Mouse (Mus musculus) spleen, adult 12 weeks (tissue): ENCODE data around the gene Artn.

ENCODE experiments used
- DNase-seq: peaks from one replicate; pipeline ENCODE4 v3.0.0; 2022; ENCODE audit warnings: low spot score

Artn gene

DNA sequence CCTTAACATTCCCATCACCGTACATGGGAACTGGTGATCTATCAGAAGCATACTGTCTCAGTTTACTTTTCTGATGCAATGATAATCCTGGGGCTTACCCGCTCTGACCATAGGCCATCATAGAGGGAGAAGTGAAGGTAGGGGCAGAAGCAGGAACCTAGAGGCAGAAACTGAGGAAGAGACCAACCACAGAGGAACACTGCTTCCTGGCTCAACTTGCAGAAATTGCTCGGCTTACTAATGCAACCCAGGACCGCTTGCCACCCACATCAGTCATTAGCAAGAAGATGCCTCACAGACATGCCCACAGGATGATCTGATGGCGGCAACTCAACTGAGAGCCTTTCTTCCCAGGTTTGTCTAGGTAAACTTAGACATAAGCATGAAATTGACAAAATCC is 10.8 kb downstream of the Artn start:
- no peak for DNase-seq

DNA sequence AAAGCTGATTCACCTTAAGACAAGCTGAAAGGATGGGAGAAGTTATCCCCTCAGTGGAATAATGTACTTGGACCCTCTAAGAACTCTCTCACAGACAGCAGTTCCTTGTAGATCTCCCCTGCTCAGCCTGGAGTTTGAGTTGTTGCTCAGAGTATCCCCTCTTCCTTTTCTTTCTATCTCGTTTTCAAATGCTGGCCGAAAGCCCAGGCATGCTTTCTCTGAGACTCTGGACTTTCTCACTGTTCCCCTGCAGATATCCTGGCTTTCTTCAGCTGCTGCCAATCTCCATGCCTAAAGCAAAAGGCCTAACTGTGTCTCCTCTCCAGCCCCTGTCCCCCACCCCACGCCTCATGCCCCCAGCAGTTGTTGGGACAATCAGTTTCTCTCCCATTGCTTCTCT is 11.3 kb downstream of the Artn start:
- DNase-seq, result no peak

DNA sequence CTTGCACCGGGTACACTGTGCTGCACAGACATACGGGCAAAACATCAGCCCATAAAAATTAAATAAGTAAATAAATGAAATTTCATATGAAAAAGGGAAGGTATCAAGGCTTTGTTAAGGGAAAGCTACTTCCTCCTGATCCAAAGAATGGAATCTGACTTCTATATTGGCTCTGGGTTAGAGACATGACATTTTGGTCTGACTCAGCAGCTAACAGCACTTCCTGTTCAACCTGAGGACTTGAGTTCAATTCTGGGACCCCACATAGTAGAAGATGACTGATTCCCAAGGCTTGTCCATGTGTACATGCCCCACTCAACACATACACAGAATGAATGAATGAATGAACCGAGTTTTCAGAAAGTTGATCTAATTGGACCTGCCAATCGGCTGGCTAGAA is 11.7 kb downstream of the Artn start:
- DNase-seq, result no peak

DNA sequence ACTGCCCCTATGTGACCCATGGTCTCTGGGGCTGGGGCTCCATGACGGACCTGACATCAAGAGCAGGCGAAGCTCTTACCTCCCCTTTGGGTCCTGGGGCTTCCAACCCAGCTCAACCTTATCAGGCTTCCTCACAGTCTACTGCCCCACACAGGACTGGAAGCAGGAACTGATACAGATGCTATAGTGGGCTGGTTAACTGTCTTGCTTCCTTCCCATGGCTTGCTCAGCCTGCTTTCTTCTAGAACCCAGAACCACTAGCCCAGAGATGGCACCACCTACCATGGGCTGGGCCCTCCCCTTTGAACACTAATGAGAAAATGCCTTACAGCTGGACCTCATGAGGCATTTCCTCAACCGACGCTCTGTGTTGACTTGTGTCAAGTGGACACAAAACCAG is 12.2 kb downstream of the Artn start:
- DNase-seq, result no peak

DNA sequence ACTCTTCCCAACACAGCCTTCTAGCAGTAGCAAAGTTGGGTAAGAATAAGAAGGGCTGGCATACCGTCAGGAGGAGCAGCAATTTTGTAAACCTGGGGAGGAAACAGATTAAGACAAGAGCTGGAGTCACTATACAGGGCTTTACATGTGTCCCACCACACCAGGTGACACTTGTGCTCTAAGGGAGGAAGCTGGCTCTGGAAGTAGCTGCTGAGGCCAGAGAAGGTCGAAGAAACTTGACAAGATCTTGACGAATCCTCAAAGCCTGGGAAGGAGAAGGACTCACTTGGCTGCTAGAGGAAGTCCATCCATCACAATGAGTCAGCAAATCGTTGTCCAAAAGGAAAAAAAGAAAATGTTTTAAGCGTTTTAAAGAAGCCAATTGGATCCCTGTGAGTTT is 13.2 kb downstream of the Artn start:
- no peak for DNase-seq

DNA sequence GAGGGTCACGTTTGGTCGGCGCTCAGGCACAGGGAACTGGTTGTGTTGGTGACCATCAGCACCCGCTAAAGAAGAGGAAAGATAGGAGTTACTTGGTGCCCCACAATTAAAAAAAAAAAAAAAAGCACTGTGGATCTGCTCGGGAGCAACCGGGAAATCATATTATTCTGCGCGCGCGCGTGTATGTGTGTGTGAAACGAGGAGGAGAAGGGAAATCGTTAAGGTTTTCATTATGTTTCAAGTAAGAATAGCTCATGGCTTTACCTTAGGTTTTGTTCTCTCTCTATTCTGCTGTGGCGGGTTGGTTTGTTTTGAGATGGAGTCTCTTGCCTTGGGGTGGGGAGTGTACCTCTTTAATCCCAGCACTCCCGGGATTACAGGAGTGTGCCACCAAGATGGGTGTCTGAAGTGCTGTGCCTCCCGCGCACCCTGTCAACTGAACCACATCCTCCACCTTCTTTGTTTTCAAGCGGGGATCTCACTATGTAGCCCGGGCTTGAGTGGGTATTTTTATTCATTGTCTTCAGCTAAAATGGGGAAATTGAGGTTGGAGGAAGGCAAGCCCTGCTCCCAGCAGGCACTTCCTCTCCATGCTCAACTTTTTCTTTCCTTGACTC is 14.0 kb downstream of the Artn start:
- DNase-seq, result no peak

DNA sequence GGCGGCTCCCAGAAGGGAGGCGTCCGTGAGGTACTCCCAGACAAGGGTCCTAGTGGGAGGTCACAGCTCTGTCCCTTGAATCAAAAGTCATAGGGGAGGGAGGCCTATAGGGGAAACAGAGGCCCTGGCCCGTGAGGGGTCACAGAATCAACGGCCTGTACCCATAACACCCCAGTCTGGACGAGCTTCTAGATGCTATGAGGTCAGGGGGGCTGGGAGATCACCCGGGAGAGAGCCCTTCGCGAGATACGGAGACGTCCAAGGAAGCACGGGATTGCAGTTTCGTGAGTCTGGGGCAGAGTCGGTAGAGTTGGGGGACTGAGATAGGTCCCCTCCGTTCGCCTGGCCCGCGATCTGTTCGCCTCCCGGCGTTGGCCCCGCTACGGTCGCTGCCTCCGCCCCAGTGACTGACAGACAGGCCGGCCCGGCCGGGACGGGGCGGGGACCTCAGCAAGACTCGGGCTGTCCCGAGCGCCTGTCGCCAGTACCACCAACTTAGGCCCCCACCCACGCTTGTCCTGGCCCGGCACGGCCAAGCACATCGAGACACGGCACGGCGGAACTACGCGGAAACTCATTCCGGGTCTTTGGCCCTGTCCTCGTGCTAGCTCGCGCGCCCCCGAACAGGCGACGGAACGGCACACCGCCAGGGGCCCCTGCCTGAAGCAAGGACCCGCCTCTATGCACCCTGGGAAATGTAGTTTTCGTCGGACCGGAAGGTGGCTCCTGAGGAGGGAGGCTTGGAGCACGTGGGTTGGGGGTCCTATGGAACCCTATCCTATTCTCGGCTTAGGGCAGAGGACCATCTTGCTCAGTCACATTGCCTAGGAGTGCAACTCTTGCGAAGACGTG is 14.7 kb downstream of the Artn start, which contains the start of gene Ipo13:
Ipo13 (minus strand) TSS at position 409 of the 852 bp plus-strand sequence.
- peak; percentile 97 for DNase-seq

DNA sequence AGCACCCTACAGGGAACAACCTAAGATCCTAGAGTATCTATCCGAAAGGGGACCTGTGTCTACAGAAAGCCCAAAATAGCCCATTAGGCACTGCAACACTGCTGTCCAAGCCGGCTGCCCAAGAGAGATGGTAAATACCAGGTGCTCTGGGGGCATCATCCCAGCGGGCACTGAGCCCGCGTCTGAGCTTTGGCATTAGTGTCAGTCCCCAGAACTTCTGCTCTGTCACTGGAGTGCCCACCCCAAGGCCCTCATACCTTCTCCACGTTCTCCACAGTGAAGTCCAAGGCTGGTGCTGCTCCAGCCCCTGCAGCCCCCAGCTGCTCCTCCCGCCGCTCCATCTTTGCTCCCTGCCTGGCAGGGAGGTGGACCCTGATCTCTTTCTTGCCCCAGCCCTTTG is 15.5 kb downstream of the Artn start:
- no peak for DNase-seq

DNA sequence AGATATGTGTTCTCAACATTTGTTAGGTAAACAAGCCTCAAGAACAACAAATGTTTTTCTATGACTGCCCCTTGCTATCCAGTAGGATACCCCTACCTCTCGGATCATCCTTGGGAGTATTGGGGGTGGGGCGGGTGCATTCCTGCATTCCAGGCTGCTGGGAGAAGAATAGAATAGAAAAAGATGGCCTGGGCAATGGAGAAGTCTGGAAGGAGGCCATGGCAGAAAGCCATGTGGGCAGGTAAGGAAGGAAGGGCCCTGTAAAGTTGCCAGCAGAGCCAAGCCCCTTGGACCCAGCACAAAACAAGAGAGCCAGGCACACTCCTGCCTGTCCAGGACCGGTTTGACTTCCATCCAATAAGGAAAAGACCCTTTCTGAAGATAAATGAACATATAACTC is 16.1 kb downstream of the Artn start:
- DNase-seq, result no peak

DNA sequence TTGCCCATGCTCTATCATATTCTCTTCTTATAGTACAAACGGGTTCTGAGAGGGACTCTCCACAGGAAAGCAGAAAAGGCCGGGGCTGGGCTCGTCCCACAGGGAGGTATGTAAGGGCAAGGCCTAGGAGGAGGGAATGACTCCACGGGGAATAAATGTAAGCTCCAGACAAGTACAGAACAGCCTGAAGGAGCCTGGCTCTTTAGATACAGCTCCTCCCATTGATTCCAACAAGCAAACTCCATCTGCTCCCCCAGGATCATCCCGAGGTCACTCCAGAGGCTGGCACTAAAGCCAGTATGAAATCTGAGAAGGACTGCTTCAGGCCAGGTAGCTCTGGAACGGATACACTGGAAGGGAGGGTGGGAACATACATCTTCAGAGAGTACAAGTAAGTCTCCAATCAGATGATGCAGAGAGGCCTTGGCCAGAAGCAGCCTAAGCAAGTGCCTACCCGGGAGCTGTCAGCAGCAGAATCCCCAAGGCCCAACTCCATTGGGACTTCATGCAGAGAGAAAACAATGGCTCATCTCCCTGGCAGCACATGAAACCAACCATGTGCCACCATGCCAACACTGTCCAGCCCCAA is 16.8 kb downstream of the Artn start:
- DNase-seq, result no peak

DNA sequence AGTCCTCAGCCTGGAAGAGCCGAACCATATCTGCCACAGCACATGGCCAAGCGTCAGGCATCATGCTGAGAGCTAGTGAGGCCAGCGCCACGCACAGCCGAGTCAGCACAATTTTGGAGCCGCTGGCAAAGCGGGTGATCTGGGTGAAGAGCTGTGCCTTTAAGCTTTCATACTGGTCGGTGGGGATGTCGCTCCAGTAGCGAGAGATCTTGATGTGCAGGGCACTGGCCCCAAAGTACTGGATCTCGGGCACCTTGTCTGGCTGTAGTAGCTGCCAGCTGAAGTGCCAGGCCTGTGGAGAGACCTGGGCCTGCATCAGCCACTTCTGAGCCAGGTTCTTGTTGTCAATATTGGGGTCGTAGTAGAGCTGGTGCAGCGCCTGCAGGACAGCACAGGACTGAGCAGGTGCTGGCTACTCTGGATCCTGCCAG is 17.4 kb downstream of the Artn start:
- DNase-seq, result no peak

DNA sequence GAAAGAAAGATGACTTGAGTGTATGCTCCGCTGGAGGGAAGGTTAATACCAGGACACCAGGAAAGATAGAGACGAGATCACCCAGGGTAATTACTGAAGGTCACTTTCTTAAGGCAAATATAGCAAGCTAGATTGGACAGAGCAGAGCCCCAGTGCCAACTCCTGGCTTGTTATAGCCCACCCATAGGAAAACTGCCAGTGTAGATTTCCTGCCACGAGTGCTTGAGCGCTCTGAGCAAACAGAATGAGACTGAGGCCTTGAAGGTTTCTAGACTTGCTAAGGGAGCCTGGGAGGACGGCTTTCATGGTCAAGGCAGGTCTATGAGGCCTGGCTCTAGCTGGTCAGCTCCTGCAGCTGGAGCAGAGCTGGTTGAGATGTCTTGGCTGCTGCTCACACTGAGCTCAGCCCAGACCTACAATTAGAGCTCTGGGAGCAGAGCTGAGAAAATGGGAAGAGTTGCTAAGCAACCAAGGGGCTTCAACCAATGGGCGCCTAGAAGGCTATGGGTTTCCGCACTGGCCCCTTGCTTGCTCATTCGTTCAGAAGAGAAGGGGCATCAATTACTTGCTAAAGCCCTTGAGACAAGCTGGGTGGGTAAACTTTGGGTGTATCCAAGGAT is 20.6 kb downstream of the Artn start:
- DNase-seq, result no peak

DNA sequence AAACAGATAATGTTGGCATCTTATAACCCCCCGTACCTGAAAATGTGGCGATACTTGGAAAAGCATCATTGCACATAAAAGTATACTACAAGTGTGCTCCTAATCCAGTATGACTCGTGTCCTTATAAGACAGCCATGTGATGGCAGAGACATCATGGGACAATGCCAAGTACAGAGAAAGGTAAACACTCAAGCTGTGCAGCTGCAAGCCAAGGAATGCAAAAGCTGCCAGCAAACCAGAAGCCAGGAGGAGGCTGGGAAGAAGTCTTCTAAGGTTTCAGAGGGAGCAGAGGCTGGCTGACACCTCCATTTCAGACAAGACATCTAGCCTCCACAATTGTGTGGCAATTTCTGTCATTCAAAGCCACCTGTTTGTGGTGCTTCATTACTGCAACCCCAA is 23.4 kb downstream of the Artn start:
- no peak for DNase-seq

DNA sequence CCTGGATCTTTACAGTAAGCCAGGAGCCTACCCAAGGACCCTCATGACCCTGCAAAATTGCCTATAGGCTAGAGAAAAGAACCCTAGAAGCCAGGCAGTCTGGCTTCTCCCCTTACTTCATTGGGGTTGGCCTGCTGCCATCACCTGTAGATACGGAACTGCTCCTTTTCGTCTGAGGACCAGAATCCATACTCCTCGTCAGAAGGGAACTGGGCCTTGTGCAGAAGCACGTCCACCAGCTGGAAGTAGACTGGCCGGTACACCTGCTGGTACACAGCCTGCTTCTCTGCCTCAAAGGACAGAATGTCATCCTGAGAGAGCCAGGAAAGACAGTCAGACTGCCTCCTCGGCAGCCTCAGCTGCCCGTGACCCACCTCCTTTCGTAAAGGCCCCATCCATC is 24.8 kb downstream of the Artn start:
- DNase-seq, result no peak

DNA sequence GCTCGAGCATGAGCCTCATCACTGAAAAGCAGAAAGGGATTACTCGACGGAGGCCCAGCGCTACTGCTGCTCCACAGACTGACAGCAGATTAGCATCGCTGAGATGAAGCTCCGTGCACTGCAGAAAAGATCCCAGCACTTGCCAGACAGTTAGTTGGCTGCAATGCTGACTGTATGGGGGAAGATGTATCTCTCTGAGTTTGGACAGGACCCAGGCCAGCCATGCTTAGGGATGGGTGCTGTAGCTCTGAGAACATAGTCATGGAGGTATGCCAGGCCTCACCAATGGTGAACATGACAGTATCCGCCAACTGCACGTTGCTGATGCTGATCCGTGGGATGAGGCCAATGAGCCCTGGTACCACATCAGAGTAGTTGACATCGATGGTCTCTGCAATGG is 25.5 kb downstream of the Artn start:
- DNase-seq, result no peak

DNA sequence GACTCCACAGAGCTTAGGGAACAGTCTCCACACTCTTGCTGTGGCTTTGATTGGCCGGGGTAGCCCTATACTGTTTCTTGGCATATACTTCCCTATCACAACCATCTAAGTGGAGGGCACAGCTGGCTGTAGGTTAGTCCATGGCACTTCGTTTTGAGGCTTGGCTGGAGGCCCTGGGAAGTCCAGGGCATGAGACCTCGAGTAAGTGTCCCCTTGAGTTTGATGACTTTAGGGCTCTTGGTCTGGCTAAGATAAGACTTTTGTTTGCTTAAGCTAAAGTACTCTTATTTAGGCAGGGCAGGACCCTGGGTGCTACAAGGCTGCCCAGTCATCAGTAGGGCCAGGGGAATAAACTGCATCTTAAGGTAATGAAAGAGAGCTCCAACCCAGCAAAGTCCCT is 31.5 kb downstream of the Artn start:
- no peak for DNase-seq

DNA sequence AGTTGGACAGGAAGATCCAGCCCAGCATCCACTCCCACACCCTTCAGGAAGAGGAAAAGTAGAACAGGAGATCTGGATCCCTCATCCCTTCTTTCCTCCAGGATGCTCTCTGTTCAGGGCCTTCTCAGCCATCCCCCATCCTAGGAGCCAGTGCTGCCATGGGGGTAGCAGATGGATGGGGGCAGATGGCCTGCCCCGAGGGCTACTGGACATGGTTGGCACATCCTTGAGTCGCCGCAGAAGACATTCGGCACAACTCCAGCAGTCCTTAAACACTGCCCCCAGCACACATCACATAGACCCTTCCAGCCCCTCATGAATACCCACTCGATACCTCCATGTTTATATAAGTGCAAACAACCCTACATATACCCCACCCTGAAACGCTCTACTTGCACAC is 33.5 kb downstream of the Artn start:
- no peak for DNase-seq

DNA sequence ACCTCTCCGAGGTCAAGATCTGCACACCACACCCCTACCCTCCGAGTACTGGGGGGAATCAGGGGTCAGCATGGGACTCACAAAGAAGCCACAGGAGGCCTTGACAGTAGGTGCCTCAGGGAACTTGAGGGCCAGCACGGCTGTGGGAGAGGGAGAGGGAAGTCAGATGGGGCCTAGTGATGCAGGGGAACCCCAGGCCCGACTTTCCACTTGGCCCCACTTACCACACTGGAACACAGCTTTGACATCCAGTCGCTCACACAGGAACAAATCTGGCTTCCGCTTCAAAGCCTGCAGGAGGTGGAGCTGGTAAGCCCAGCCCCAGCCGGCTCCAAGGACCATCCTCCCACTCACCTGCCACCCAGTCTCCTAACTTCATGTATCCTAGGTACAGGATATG is 34.2 kb downstream of the Artn start:
- DNase-seq, result no peak

DNA sequence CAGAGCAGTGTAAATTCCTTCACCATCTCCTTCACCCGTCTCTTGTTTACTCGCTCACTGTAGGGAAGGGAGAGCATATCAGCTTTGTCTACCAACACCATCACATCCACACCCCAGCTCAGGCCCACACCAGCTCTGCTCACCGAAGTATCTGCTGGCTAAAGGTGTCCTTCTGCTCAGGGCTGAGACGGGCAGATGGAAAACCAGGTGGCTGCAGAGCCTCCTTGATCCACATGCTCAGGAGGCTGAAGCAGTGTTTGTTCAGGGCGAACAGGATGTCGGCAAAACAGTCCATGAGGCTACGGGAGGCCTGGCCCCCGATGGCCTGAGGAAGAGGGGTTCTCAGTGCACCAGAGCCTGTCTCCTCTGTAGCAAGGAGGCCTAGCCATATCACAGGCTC is 35.0 kb downstream of the Artn start:
- no peak for DNase-seq

DNA sequence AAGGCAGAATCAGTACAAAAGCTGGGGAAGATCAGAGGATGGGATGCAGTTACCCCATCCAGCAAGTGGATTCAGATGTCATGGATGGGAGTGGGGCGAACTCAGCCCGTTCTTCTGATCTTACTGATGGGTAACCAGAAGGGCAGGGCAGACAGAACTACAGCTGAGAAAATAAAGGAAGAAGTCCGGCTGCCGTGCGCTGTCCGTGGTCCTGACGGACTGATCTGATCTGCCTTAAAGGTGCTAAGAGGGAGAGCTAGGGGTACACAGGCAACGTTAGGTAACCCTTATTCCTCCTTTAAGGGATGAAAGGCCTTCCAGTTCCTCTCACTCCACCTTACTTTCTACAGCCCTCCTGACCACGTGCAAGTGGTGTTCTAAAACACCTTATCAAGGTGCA is 36.2 kb downstream of the Artn start:
- DNase-seq, result peak; percentile 52

DNA sequence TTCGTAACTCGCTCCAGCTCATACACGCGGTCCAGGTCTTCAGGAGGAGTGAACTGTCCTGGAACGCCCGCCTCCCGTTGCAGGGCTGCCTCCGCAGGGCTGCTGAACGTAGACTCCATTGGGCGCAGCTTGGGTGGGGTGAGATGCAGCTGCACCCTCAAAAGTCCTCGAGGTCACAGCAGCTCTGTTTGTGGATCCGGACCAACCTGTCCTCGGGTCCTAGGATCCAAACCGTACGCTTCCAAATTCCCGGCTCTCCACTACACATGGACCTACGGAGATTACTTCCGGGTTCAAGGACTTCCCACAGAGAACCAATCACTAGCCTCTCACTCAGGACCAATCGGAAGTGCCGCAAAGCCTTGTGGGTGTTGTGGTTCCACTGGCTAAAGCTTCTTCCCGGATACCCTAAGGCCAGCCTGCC is 37.8 kb downstream of the Artn start, which contains the start of gene Dph2:
Dph2 (minus strand) TSS at position 295 of the 424 bp plus-strand sequence.
- DNase-seq, result peak; percentile 72

DNA sequence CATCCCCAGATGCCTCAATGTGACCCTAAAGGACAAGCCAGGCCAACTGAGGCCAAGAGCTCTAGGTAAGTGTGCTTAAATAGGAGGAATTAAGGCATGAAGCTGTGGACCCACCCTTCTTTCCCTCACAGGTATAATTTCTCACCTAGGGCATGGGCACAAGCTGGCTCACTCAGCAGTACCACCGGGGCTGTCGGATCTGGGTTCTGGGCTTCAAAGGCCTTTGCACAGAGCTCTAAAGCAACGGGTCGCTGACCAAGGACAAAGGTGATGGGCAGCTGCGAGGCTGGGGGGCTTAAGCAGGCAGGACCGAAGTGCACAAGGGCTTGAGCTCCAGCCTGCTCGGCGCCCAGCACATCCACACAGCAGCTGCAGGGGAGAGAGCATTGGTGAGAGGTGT is 38.8 kb downstream of the Artn start:
- no peak for DNase-seq

DNA sequence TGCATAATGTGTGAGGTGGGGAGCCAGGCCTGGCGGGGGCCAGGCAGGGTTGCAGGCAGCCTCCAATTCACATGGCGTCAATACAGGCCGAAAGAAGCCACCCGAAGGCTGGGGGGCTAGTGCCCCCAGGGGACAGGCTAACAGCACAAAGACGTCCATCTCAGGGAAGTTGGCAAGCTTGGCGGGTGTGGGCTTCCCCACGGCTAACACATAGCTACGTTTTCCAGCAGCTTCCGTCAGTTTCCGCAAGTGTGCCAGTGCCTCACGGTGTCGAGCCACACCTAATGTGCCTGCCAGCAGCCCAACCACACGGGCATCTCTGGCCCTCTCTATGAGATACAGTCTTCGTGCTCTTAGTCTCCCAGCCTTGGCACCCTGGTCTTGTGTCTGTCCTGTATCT is 39.5 kb downstream of the Artn start:
- DNase-seq, result no peak
